Mouse (Mus musculus): Measurements from ENCODE around the gene Slc30a6.

The Slc30a6 gene

GRCm38 (mm10) chr17:74395383-74396065, at the start of gene Slc30a6:
TSS of gene Slc30a6 (plus strand) at chr17:74395608.
- peak; percentile 96 for DNase-seq

- DNase-seq, result no peak
These were observed 31.8 kb upstream of the Slc30a6 start for GRCm38 (mm10) chr17:74363592-74363991.

DNA sequence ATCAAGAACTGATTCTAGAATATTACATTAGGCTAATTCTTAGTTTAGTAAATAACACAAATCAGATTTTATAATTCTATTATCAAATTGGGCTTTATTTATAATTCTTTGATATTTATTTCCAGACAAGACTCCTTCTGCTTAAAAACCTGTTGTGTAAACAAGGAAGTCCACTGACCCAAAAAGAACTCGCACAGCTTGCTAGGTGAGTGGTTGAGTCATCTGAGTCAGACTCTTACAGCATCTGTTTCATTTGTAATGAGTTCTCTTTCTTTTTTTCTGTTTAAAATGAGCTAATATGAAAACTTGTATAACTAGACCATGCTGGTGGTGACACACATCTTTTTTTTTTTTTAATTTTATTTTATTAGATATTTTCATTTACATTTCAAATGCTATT, 18.5 kb upstream of the Slc30a6 start:
- DNase-seq, result no peak

GRCm38 (mm10) chr17:74386657-74387056, 8.8 kb upstream of the Slc30a6 start:
- DNase-seq, result no peak

- no peak for DNase-seq
These were observed 5.6 kb upstream of the Slc30a6 start for GRCm38 (mm10) chr17:74389847-74390246.

DNA sequence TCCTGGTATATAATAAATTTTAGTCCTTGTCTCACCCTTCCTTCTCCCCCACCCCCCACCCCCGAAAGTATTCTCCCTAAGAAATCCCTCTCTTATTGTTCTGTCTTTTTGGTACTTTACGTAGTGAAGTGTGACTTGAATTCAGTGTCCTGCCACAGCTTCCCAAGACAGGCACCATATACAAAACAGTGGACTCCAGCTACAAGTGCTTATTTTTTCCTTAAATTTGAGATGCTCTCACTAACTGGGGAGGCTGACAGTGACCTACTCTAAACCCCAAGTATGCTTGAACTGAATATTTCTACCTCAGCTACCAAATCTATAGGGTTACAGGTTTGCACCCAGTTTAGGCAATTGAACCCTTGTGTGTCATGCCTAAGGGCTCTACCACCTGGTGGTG, 1.0 kb upstream of the Slc30a6 start:
- no peak for DNase-seq

DNA sequence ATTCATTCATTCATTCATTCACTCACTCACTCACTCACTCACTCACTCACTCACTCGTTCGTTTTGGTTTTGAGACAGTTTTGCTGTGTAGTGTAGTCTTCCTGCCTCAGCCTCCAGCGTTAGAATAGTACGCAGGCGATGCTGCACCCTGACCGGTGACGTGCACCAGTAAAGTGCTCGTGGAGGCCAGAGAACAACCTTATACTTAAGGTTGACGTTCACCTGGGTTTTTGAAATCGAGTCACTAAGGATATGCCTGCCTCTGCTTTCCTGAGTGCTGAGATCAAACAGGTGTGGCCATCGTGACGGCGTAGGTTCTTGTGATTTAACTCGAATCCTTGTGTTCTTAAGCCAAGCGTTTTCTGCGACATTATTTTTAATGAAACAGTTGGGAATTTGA, 553 bp upstream of the Slc30a6 start:
- no peak for DNase-seq

DNA sequence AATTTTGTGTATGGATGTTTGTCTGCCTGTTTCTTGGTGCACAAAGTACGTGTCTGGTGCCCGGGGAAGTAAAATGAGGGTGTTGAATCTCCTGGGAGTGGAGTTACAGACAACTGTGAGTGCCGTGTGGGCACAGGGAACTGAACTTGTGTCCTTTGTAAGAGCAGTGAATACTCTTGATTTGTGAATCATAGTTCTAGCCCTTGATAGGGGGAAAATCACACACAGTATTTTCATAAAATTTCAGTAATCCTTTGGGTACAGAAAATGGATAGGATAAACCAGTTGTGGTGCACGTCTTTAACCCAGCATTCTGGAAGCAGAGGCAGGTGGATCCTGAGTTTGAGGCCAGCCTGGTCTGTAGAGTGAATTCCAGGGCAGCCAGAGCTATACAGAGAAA, 1.4 kb downstream of the Slc30a6 start:
- DNase-seq, result no peak

DNA sequence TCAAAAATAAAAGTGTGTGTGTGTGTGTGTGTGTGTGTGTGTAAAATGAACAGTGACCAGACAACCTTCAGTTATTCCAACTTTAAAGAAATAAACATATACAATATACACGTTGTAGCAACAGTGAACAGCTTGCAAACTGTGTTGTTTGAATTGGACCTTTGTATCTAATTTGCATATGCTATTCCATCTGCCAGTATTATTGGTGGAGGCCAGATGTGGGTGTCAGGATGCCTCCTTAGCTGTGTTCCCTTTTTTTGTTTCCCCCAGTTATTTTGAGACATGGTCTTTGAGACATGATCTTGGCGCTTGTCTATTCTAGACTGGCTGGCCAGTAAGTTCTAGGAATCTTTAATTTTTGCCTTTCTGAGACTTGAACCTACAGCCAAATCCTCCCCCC, 1.8 kb downstream of the Slc30a6 start:
- DNase-seq, result no peak

GRCm38 (mm10) chr17:74402486-74403222, 7.2 kb downstream of the Slc30a6 start:
- DNase-seq, result no peak

DNA sequence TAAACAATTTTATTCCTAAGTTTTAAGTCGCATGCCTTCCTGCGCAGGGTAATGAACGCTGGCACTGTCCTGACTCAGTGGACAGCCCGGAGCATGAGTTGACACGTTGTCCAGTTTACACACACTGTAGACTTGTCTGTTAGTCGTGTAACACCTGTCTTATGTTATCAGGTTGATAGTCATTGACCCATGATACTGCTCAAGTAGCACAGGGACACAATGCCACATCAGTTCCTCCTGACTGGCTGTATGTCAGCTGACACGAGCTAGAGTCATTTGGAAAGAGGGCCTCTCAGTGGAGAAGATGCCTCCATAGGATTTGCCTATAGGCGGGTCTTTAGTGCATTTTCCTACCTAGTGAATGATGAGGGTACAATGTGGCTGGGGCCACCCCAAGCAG, 11.1 kb downstream of the Slc30a6 start:
- DNase-seq, result no peak

DNA sequence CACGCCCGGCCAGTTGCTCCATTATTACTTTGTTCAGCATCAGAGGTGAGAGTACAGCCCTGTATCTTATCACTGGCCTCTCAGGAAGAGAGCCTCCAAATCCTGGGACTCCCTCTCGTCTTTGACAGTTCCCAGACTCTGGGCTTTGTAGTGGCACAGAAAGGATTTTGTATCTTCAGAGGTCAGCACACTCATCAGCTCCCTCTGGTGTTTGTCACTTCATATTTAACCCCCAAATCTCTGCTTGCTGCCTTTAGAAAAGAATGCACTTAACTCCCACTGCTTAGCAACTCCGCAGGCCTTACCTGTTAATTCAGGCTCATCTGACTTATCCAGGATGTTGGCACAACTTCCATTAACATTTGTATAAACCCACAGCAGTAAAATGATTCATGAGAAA, 14.3 kb downstream of the Slc30a6 start:
- no peak for DNase-seq

- DNase-seq, result no peak
These were observed 17.9 kb downstream of the Slc30a6 start for GRCm38 (mm10) chr17:74413324-74413723.

- no peak for DNase-seq
These were observed 19.3 kb downstream of the Slc30a6 start for GRCm38 (mm10) chr17:74414671-74415070.

- DNase-seq, result no peak
These were observed 21.5 kb downstream of the Slc30a6 start for GRCm38 (mm10) chr17:74416841-74417360.

DNA sequence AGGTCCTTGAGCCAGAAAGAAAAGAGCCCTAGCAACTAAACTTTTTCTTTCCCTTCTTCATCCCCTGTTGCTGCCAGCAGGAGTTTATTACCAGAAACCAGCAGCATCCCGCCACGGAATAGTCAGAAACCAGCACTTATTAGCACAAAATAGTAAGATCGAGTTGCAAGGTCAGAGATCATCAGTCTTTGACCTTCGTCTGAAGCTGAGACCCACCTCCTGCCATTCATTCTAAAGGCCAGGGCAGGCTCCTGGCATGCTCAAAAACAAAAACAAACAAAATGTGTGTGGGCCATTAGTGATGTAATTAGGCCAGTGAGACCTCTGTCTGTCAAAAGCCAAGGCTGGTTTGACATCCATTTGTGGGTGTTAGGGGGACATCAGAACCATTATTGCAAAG, 22.8 kb downstream of the Slc30a6 start:
- no peak for DNase-seq

- no peak for DNase-seq
These were observed 25.2 kb downstream of the Slc30a6 start for GRCm38 (mm10) chr17:74420656-74421055.

DNA sequence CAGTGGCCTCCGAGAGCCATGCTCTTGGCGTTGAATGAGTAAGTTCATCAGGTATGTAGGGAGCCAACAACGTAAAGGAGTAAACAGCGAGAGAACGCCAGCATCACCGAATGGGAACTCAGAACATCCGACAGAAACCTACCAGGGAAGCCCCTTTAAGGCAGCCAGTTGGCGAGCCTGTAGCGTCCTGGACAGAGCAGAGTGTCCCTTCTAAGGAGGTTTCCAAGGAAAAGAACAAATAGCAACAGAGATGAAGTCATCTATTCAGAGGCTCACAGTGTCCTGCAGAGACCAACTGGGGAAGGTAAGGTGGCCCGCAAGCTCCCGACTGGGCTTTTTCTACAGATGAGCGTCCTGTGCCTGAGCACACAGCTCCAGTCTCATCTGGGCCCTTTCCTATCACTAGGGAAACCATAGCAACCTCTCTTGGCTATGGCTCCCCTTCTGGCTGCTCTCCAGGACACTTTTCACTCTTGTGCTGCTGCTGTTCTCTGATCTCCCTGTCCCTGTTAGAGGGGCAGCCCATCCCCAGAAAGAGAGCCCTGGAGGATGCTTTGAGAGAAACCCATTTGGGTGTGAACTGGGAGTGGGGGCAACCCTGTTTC, 29.1 kb downstream of the Slc30a6 start:
- no peak for DNase-seq

GRCm38 (mm10) chr17:74430074-74430473, 34.7 kb downstream of the Slc30a6 start:
- DNase-seq, result no peak

GRCm38 (mm10) chr17:74431481-74431880, 36.1 kb downstream of the Slc30a6 start:
- DNase-seq, result no peak

DNA sequence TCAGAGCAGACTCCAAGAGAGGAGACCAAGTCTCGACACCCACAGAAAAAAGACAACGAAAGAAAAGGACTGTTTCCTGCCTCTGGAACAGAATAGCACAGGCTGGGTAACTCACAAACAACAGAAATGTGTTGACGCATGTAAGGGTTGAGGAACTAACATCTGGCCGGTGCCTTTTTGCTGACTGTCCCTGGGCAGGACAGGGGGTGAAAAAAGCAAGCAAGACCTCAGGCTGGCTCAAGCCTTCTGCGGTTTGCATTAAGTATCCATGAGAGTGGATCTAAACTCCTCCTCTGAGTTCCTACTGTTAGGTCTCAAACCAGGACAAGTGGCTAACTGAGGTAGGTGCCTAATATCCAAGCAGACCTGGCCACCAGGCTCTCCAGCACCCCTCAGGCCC, 37.2 kb downstream of the Slc30a6 start:
- DNase-seq, result no peak

DNA sequence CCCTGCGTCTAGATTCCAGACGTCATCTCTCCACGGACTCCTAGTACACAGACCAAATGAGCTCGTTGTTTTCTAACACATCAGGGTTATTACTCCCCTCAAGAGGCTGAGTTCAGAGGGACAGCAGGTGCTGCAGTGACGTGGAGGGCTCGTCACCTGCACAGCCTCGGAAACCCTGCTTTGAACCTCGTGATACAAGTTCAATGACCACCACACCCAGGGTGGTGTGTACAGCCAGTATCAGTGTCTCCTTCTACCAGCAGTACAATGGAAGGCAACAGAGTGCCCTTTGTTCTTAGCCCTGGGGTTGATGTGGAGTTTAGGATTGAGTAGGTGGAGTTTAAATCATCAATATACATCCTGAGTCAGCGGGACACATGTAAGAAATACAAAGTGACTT, 42.4 kb downstream of the Slc30a6 start:
- DNase-seq, result no peak

- no peak for DNase-seq
These were observed 45.1 kb downstream of the Slc30a6 start for GRCm38 (mm10) chr17:74440486-74440885.

GRCm38 (mm10) chr17:74449776-74450175, 54.4 kb downstream of the Slc30a6 start:
- no peak for DNase-seq
